Mouse (Mus musculus): Measurements from ENCODE around the gene C1rl. TPM values are rescaled to one million over a fixed set of nuclear protein-coding genes. Genes with fewer than 3 reads are reported as not detected.
A peak's percentile ranks its signal among the peaks of the same experiment; 100 is the strongest.
"Not testable (repeated sequence)": the region's sequence is repeated elsewhere in the genome, so short reads cannot be mapped to it uniquely, and the experiment has no call there.

C1rl gene
- polyA plus RNA-seq, 1 experiment = 1.2 TPM

GRCm38 (mm10) chr6:124463881-124464291, 29.0 kb upstream of the C1rl start:
- no peak for TF ChIP-seq TCF3 (IDR thresholded peaks at IDR 0.05; ENCODE audit: insufficient read length, low read depth)
- TF ChIP-seq MYOD1 (IDR thresholded peaks at IDR 0.05; ENCODE audit: control insufficient read depth in 1 of 3, insufficient read length in 2 of 3, low read depth in 2 of 3) = no peak
- TF ChIP-seq POLR2A (IDR thresholded peaks at IDR 0.05; ENCODE audit: insufficient read length, low read depth) = no peak
- H3K4me3 ChIP-seq = no peak overlapping the region

GRCm38 (mm10) chr6:124464305-124465271, 28.3 kb upstream of the C1rl start, which contains the start of gene Clstn3:
Clstn3 (minus strand) TSS chr6:124464794.
- peaks cover 36% of the 10 kb centered on the region for H3K27me3 ChIP-seq (ENCODE audit: control insufficient read depth, insufficient read depth, insufficient read length)
- H3K4me2 ChIP-seq (ENCODE audit: low read depth) = peak within 1 kb of the TSS; percentile 52
- H3ac ChIP-seq (ENCODE audit: control insufficient read depth, insufficient read length) = no peak within 1 kb of the TSS
- no peaks in the 10 kb centered on the region for H3K36me3 ChIP-seq (ENCODE audit: control insufficient read depth, insufficient read depth)
- no peak for TF ChIP-seq E2F4 (IDR thresholded peaks at IDR 0.05; ENCODE audit: insufficient read depth)
- TF ChIP-seq SRF (IDR thresholded peaks at IDR 0.05; ENCODE audit: control insufficient read depth, insufficient read length, low read depth) = no peak
- peak in 2 of 3 experiments; percentile 36 to 65 for TF ChIP-seq MYOD1 (IDR thresholded peaks at IDR 0.05; ENCODE audit: control insufficient read depth in 1 of 3, insufficient read length in 2 of 3, low read depth in 2 of 3)
- no peak for TF ChIP-seq USF1 (IDR thresholded peaks at IDR 0.05; ENCODE audit: low read depth)
- H3K79me2 ChIP-seq (ENCODE audit: control insufficient read depth, insufficient read depth) = no peaks in the 10 kb centered on the region
- no peak within 1 kb of the TSS for H3K4me3 ChIP-seq

More at GRCm38 (mm10) chr6:124463881-124464291, 29.0 kb upstream of the C1rl start:
- Histone ChIP-seq H3K79me2 (ENCODE audit: control insufficient read depth, insufficient read depth) (no peaks in the 10 kb centered on the region), H3K4me2 (ENCODE audit: low read depth) (no peak overlapping the region), H3K27me3 (ENCODE audit: control insufficient read depth, insufficient read depth, insufficient read length) (peaks cover 34% of the 10 kb centered on the region), H3ac (ENCODE audit: control insufficient read depth, insufficient read length) (no peak overlapping the region), H3K36me3 (ENCODE audit: control insufficient read depth, insufficient read depth) (no peaks in the 10 kb centered on the region)

- Histone ChIP-seq H3K4me2 (ENCODE audit: low read depth) (peak overlapping the region; percentile 52), H3K27me3 (ENCODE audit: control insufficient read depth, insufficient read depth, insufficient read length) (peaks cover 33% of the 10 kb centered on the region), H3ac (ENCODE audit: control insufficient read depth, insufficient read length) (no peak overlapping the region), H3K79me2 (ENCODE audit: control insufficient read depth, insufficient read depth) (no peaks in the 10 kb centered on the region), H3K36me3 (ENCODE audit: control insufficient read depth, insufficient read depth) (no peaks in the 10 kb centered on the region), H3K4me3 (no peak overlapping the region)
- no peak for TF ChIP-seq MYOG (IDR thresholded peaks at IDR 0.05; ENCODE audit: control insufficient read depth in 1 of 3, insufficient read depth in 1 of 3, insufficient read length in 2 of 3, low read depth in 2 of 3)
- TF ChIP-seq POLR2AphosphoS2 (IDR thresholded peaks at IDR 0.05; ENCODE audit: insufficient read length, low read depth) = no peak
- no peak for TF ChIP-seq TCF12 (IDR thresholded peaks at IDR 0.05; ENCODE audit: insufficient read depth, poor library complexity, severe bottlenecking)
- no peak for TF ChIP-seq MAX (IDR thresholded peaks at IDR 0.05; ENCODE audit: low read depth)
- no peak for TF ChIP-seq CEBPB (IDR thresholded peaks at IDR 0.05; ENCODE audit: insufficient read depth, poor library complexity, severe bottlenecking)
- TF ChIP-seq E2F4 (IDR thresholded peaks at IDR 0.05; ENCODE audit: insufficient read depth) = no peak
- TF ChIP-seq TCF3 (IDR thresholded peaks at IDR 0.05; ENCODE audit: insufficient read length, low read depth) = no peak
- no peak for TF ChIP-seq MYOD1 (IDR thresholded peaks at IDR 0.05; ENCODE audit: control insufficient read depth in 1 of 3, insufficient read length in 2 of 3, low read depth in 2 of 3)
- no peak for TF ChIP-seq USF1 (IDR thresholded peaks at IDR 0.05; ENCODE audit: low read depth)
- no peak for TF ChIP-seq REST (IDR thresholded peaks at IDR 0.05; ENCODE audit: insufficient read depth, insufficient read length)
Measured at GRCm38 (mm10) chr6:124465299-124465698, 27.6 kb upstream of the C1rl start.

- no peaks in the 10 kb centered on the region for H3K36me3 ChIP-seq (ENCODE audit: control insufficient read depth, insufficient read depth)
- no peak overlapping the region for H3K4me3 ChIP-seq
- no peak overlapping the region for H3K4me2 ChIP-seq (ENCODE audit: low read depth)
Measured at GRCm38 (mm10) chr6:124465729-124466128, 27.2 kb upstream of the C1rl start.

GRCm38 (mm10) chr6:124471121-124471520, 21.8 kb upstream of the C1rl start:
- H3K27me3 ChIP-seq (ENCODE audit: control insufficient read depth, insufficient read depth, insufficient read length) = peaks cover 6% of the 10 kb centered on the region
- TF ChIP-seq POLR2AphosphoS2 (IDR thresholded peaks at IDR 0.05; ENCODE audit: insufficient read length, low read depth) = no peak
- TF ChIP-seq TCF3 (IDR thresholded peaks at IDR 0.05; ENCODE audit: insufficient read length, low read depth) = no peak
- TF ChIP-seq E2F4 (IDR thresholded peaks at IDR 0.05; ENCODE audit: insufficient read depth) = no peak
- no peak overlapping the region for H3ac ChIP-seq (ENCODE audit: control insufficient read depth, insufficient read length)
- no peak overlapping the region for H3K4me2 ChIP-seq (ENCODE audit: low read depth)
- no peak overlapping the region for H3K4me3 ChIP-seq
- H3K36me3 ChIP-seq (ENCODE audit: control insufficient read depth, insufficient read depth) = no peaks in the 10 kb centered on the region
- H3K79me2 ChIP-seq (ENCODE audit: control insufficient read depth, insufficient read depth) = no peaks in the 10 kb centered on the region

More at GRCm38 (mm10) chr6:124465729-124466128, 27.2 kb upstream of the C1rl start:
- H3ac ChIP-seq (ENCODE audit: control insufficient read depth, insufficient read length) = no peak overlapping the region
- no peak for TF ChIP-seq REST (IDR thresholded peaks at IDR 0.05; ENCODE audit: insufficient read depth, insufficient read length)
- TF ChIP-seq MAX (IDR thresholded peaks at IDR 0.05; ENCODE audit: low read depth) = no peak
- TF ChIP-seq SRF (IDR thresholded peaks at IDR 0.05; ENCODE audit: control insufficient read depth, insufficient read length, low read depth) = no peak
- no peak for TF ChIP-seq E2F4 (IDR thresholded peaks at IDR 0.05; ENCODE audit: insufficient read depth)
- TF ChIP-seq MYOD1 (IDR thresholded peaks at IDR 0.05; ENCODE audit: control insufficient read depth in 1 of 3, insufficient read length in 2 of 3, low read depth in 2 of 3) = no peak
- no peak for TF ChIP-seq CEBPB (IDR thresholded peaks at IDR 0.05; ENCODE audit: insufficient read depth, poor library complexity, severe bottlenecking)
- no peak for TF ChIP-seq TCF3 (IDR thresholded peaks at IDR 0.05; ENCODE audit: insufficient read length, low read depth)
- peaks cover 29% of the 10 kb centered on the region for H3K27me3 ChIP-seq (ENCODE audit: control insufficient read depth, insufficient read depth, insufficient read length)
- no peaks in the 10 kb centered on the region for H3K79me2 ChIP-seq (ENCODE audit: control insufficient read depth, insufficient read depth)

- not testable (repeated sequence) for H3K79me2 ChIP-seq (ENCODE audit: control insufficient read depth, insufficient read depth); H3K4me2 ChIP-seq (ENCODE audit: low read depth); H3ac ChIP-seq (ENCODE audit: control insufficient read depth, insufficient read length); H3K27me3 ChIP-seq (ENCODE audit: control insufficient read depth, insufficient read depth, insufficient read length); H3K36me3 ChIP-seq (ENCODE audit: control insufficient read depth, insufficient read depth); H3K4me3 ChIP-seq
Measured at GRCm38 (mm10) chr6:124471783-124472638, 20.9 kb upstream of the C1rl start.
